Mouse (Mus musculus) intestine, embryonic 16.5 days (tissue): Measurements from ENCODE around the gene Ptma. TPM values are rescaled to one million over a fixed set of nuclear protein-coding genes. Genes with fewer than 3 reads are reported as not detected.
"Not testable (repeated sequence)": the region's sequence is repeated elsewhere in the genome, so short reads cannot be mapped to it uniquely, and the experiment has no call there.

ENCODE experiments used
- ATAC-seq: fragments of 200-750 bp; cut with Nextera tagmentation; 2 replicates; pipeline ENCODE4 v1.8.0; 2017; ENCODE audit warnings: moderate TSS enrichment, moderate library complexity
- H3K27ac ChIP-seq: fragments of 300-500 bp; sonication (generic); 2 replicates; pipeline ENCODE4 v1.5.1; 2014; ENCODE audit warnings: mild to moderate bottlenecking, low read length
- H3K27me3 ChIP-seq: fragments of 300-500 bp; sonication (generic); replicated peaks from 2 replicates; pipeline ENCODE4 v1.6.1; 2014; ENCODE audit warnings: low read length, control low read depth, mixed read lengths; ENCODE audit not compliant: control insufficient read depth, insufficient read depth
- H3K36me3 ChIP-seq: fragments of 300-500 bp; sonication (generic); 2 replicates; pipeline ENCODE4 v1.6.1; 2014; ENCODE audit warnings: low read length, control low read depth; ENCODE audit not compliant: control insufficient read depth, insufficient read depth
- H3K4me1 ChIP-seq: fragments of 300-500 bp; sonication (generic); 2 replicates; pipeline ENCODE4 v1.6.1; 2014; ENCODE audit warnings: low read length, control low read depth, mixed read lengths; ENCODE audit not compliant: control insufficient read depth, insufficient read depth
- H3K4me2 ChIP-seq: fragments of 300-500 bp; sonication (generic); 2 replicates; pipeline ENCODE4 v1.6.1; 2014; ENCODE audit warnings: low read depth, low read length, control low read depth
- H3K4me3 ChIP-seq: fragments of 300-500 bp; sonication (generic); 2 replicates; pipeline ENCODE4 v1.5.1; 2014; ENCODE audit warnings: mild to moderate bottlenecking, low read length
- H3K9ac ChIP-seq: fragments of 300-500 bp; sonication (generic); 2 replicates; pipeline ENCODE4 v1.6.1; 2014; ENCODE audit warnings: low read depth, low read length
- H3K9me3 ChIP-seq: fragments of 300-500 bp; sonication (generic); 2 replicates; pipeline ENCODE4 v1.6.1; 2016; ENCODE audit warnings: low read length, control low read depth; ENCODE audit not compliant: control insufficient read depth
- WGBS: fragments of 180-500 bp; shearing (Covaris S2); extraction: QIAGEN DNeasy Blood & Tissue Kit; methylation state at CpG from one replicate; pipeline ENCODE4 v1.1.7; 2014; 5-methylcytosine and 5-hydroxymethylcytosine counted together
- polyA plus RNA-seq: library from polyadenylated mRNA; unstranded; fragments of >200 nt; fragmentation: Nextera tagmentation; extraction: Ambion mirVana; gene quantifications from 2 replicates; pipeline ENCODE4 v1.2.1, GENCODE M21; 2015

The Ptma gene
- polyA plus RNA-seq, 1 experiment from 2014 or later = 1,813 TPM

DNA sequence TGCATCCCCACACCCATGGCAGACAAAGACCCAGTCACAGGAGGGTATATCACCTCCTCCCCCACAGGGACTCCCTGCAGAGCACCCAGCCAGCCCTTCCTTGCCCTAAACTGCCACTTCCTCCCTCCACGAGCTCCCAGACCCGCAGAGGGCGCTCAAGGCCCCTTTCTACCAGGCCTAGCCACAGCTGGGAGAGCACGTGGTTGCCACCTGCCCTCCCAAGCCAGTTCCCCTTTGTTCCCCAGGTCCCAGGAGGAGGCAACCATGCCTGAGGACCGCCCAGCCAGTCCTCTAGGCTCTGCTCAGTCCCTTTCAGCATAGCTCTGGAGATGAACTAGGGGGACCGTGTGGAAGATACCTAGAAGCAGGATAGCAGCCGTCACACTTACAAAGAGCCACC, 17.1 kb upstream of the Ptma start:
- H3K9me3 ChIP-seq = no peaks in the 10 kb centered on the region
- H3K4me2 ChIP-seq = no peak overlapping the region
- WGBS = 17% methylated on average over 7 of the region's 7 CpGs
- no peaks in the 10 kb centered on the region for H3K27me3 ChIP-seq
- H3K27ac ChIP-seq = no peak overlapping the region
- H3K9ac ChIP-seq = peak overlapping the region; percentile 44; the same call in 1 of the 2 replicates
- no peaks in the 10 kb centered on the region for H3K36me3 ChIP-seq
- H3K4me1 ChIP-seq = peaks cover 18% of the 10 kb centered on the region
- peak; percentile 59 for ATAC-seq
- H3K4me3 ChIP-seq = no peak overlapping the region

DNA sequence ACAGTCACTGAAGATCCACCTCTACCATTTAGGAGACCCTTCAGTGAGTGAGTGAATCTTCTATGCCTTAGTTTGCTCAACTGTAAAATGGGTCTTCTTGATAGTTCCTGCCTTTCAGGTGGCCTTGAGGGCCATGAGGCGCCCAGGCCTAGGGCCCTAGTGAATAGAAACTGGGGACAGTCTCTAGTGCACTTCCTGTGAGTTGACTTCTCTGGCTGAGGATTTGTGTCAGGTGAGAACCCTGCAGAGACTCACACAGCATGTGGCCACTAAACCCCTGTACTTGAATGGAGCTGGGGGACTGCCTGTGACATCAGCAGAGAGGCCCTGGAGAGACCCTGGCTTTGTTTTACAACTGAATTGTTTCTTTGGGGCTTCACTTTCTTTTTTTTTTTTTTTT, 16.3 kb upstream of the Ptma start:
- Histone ChIP-seq H3K27ac (no peak overlapping the region), H3K27me3 (no peaks in the 10 kb centered on the region), H3K9me3 (no peaks in the 10 kb centered on the region), H3K4me3 (no peak overlapping the region), H3K4me1 (peaks cover 11% of the 10 kb centered on the region), H3K36me3 (no peaks in the 10 kb centered on the region), H3K9ac (no peak overlapping the region), H3K4me2 (no peak overlapping the region)
- no peak for ATAC-seq
- WGBS = 93% methylated on average over 1 of the region's 1 CpGs

DNA sequence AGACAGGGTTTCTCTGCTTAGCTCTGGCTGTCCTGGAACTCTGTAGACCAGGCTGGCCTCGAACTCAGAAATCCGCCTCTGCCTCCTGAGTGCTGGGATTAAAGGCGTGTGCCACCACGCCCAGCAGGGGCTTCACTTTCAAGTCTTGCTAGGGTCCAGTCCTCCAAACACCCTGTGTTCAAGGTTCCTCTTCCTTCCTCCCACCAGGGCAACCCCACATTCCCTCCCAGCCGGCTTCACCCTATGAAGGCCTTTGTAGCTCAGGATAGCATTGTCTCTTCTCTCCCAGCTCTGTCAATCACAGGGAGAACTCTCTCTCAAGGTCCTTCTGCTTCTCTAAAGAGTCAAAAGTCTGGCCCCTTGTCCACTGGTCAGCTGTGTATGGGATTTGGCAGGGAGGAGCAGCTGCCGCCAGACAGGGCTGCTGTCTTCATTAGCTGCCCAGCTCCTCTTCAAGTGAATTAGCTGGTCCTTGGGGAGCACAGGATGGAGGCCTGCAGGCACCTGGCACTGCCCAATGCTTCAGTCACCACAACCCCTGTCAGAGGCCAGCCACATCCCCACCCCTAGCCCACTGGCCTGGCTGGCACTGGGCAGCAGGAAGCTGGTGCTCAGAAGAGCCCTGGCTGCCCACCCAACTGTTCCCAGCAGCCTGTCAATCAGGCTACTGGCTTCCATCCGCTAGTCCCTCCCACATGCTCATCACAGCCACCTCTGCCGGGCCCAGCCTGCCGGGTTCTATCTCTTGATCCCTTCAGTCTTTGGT, 15.7 kb upstream of the Ptma start:
- no peak overlapping the region for H3K27ac ChIP-seq
- 73% methylated on average over 9 of the region's 9 CpGs for WGBS
- no peaks in the 10 kb centered on the region for H3K27me3 ChIP-seq
- H3K4me1 ChIP-seq = peaks cover 6% of the 10 kb centered on the region
- no peaks in the 10 kb centered on the region for H3K36me3 ChIP-seq
- H3K4me2 ChIP-seq = no peak overlapping the region
- no peaks in the 10 kb centered on the region for H3K9me3 ChIP-seq
- 0 out of 2 replicates have a peak, but pooled peaks have one; percentile 5 for ATAC-seq
- no peak overlapping the region for H3K9ac ChIP-seq
- H3K4me3 ChIP-seq = no peak overlapping the region

DNA sequence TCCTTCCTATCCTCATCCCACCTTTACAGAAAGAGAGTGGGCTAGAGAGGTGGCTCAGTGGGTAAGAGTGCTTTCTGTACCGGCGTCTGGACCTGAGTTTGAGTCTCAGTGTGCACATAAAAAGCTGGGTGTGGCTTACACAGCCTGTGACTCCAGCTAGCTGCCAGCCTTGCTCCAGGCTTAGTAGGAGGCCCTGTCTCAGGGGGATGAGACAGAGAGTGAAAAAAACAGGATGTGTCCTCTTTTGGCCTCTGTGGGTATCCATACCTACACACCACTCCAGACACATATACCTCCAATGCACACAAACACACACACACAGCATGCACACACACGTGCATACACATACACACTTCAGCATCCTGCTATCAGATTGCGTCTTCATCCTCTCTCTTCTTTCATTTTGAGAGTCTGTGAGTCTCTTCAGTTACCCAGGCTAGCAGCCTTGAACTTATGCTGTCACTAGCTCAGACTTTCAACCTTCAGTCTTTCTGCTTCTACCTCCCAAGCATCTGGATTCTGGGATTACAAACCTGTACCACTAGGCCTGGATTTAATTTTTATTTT, 14.3 kb upstream of the Ptma start:
- 73% methylated on average over 4 of the region's 4 CpGs for WGBS
- Histone ChIP-seq H3K4me3 (no peak overlapping the region), H3K36me3 (no peaks in the 10 kb centered on the region), H3K9me3 (no peaks in the 10 kb centered on the region), H3K27me3 (no peaks in the 10 kb centered on the region), H3K4me2 (no peak overlapping the region), H3K27ac (no peak overlapping the region; the same call in 1 of the 2 replicates), H3K9ac (no peak overlapping the region), H3K4me1 (peaks cover 6% of the 10 kb centered on the region)
- no peak for ATAC-seq

DNA sequence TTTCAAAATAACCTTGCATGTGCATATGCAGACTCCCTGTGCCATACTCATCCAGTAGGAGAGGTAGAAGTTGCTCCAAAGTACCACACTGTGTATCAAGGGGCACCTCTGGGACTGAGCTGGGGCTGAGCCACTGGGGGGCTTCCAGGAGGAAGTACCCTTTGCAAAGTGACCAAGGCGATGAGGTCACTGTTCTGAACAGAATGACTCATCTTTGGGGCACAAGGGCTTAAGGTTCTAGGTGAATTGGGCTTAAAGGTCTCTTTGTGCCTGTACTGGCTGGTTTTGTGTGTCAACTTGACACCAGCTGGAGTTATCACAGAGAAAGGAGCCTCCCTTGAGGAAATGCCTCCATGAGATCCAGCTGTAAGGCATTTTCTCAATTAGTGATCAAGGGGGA, 13.5 kb upstream of the Ptma start:
- not testable (repeated sequence) for H3K36me3 ChIP-seq
- 72% methylated on average over 1 of the region's 1 CpGs for WGBS

DNA sequence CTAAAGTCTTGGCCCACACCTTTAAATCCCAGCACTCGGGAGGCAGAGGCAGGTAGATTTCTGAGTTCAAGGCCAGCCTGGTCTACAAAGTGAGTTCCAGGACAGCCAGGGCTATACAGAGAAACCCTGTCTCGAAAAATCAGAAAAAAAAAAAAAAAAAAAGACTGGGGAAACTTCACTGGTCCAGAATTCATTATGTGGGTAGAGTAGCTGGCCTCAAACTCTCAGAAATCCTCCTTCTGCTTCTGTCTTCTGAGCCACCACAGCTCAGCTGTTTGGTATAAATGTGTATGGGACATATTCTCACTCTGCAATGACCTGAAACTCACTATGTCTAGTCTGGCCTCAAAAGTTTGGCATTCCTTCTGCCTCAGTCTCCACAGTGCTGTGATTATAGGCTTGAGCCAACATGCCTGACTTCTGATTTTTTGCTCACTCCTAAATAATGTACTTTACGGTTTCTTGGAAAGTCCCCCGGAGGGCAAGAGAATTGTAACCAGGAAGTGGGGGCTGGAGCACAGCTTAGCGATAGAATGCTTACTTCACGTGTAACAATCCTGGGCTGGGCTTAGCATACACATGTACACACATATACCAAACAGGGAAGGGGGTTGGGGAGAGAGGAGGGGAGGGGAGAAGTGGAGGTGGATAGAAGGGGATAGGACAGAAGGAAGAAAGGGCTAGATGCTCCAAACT, 10.7 kb upstream of the Ptma start:
- no peaks in the 10 kb centered on the region for H3K9me3 ChIP-seq
- H3K4me1 ChIP-seq = no peaks in the 10 kb centered on the region
- H3K27me3 ChIP-seq = no peaks in the 10 kb centered on the region
- H3K4me3 ChIP-seq = no peak overlapping the region
- H3K9ac ChIP-seq = no peak overlapping the region
- no peaks in the 10 kb centered on the region for H3K36me3 ChIP-seq
- no peak overlapping the region for H3K27ac ChIP-seq
- WGBS = 60% methylated on average over 6 of the region's 6 CpGs
- H3K4me2 ChIP-seq = no peak overlapping the region
- no peak for ATAC-seq

More for the DNA sequence above, 13.5 kb upstream of the Ptma start:
- H3K4me1 ChIP-seq, ATAC-seq, H3K4me3 ChIP-seq, H3K4me2 ChIP-seq, H3K9ac ChIP-seq, H3K9me3 ChIP-seq, H3K27ac ChIP-seq, H3K27me3 ChIP-seq: not testable (repeated sequence)

DNA sequence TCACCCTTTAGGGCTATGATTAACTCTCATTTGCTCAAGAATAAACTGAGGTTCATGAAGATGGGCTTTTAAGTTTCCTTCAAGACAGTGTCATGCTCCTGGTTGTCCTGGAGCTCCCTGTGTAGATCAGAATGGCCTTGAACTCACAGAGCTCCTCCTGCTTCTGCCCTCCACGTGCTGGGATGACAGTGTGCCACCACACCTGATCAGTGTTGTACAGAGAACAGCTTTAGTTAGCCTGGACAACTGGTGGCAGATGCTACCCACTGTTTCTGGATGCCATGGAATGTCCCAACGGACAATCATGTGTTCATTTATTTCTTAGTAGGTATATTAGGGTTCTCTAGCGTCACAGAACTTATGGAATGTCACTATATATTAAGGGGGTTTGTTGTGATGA, 9.4 kb upstream of the Ptma start:
- H3K27me3 ChIP-seq = no peaks in the 10 kb centered on the region
- WGBS = 77% methylated on average over 3 of the region's 3 CpGs

DNA sequence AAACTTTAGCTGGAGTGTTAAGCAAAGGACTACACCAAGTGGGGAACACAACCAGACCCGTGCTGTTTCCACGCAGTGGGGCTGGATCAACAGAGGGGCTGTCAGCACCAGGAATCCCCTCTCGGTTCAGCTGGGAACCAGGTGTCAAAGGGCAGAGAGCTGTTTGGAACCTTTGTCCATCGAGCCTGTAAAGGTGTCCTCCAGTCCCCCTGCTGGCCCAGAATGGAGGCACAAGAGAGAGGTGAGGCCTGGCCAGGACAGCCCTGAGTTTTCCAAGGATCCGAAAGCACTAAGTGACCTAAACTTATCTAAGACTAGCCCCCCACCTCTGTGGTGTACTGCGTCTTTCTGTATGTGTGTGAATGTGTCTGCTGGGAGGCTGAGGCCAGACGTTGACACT, 6.2 kb upstream of the Ptma start:
- WGBS = 33% methylated on average over 7 of the region's 7 CpGs
- H3K27ac ChIP-seq = no peak overlapping the region
- no peak overlapping the region for H3K9ac ChIP-seq

More for the DNA sequence above, 9.4 kb upstream of the Ptma start:
- Histone ChIP-seq H3K9me3 (no peaks in the 10 kb centered on the region), H3K4me1 (no peaks in the 10 kb centered on the region), H3K4me3 (no peak overlapping the region), H3K9ac (no peak overlapping the region), H3K27ac (no peak overlapping the region), H3K4me2 (no peak overlapping the region), H3K36me3 (no peaks in the 10 kb centered on the region)
- ATAC-seq = no peak

DNA sequence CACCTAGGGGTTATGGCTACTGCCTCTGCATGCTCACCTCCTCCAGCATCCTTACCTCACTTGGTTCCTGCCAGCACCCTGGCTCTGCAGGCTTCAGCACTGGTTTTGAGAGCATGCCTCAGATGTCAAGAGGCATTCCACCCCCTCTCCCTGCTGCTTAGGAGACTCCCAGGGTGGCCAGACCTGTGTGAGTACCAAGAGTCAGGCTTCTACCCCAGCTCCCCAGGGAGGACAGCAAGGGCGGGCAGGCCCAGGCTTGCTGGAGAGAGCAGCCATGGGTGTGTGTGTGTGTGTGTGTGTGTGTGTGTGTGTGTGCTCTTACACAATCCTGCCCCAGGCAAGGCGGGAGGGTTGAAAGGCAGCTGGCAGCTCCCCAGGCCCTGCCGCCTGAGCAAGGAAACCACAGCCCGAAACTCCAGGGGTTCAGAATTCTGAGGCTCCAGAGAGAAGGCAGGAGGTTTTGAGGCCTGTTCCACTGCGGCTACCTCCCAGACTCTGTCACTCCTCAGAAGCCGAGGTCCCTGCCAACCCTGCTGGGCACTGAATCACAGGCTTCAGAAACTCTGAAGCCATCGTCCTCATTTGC, 4.1 kb upstream of the Ptma start:
- no peak for ATAC-seq
- H3K27ac ChIP-seq = no peak overlapping the region
- no peaks in the 10 kb centered on the region for H3K36me3 ChIP-seq
- H3K27me3 ChIP-seq = no peaks in the 10 kb centered on the region
- no peaks in the 10 kb centered on the region for H3K9me3 ChIP-seq
- no peak overlapping the region for H3K4me3 ChIP-seq
- peaks cover 6% of the 10 kb centered on the region; the same call in 1 of the 2 replicates for H3K4me1 ChIP-seq
- no peak overlapping the region for H3K4me2 ChIP-seq
- WGBS = 75% methylated on average over 7 of the region's 7 CpGs
- no peak overlapping the region for H3K9ac ChIP-seq

More for the DNA sequence above, 6.2 kb upstream of the Ptma start:
- Histone ChIP-seq H3K4me1 (peaks cover 6% of the 10 kb centered on the region; the same call in 1 of the 2 replicates), H3K36me3 (no peaks in the 10 kb centered on the region), H3K4me3 (no peak overlapping the region), H3K27me3 (no peaks in the 10 kb centered on the region), H3K9me3 (no peaks in the 10 kb centered on the region), H3K4me2 (no peak overlapping the region)
- no peak for ATAC-seq
